Mouse (Mus musculus) heart, postnatal 10 days (tissue): ENCODE data around the gene Tmem243. TPM values are rescaled to one million over a fixed set of nuclear protein-coding genes. Genes with fewer than 3 reads are reported as not detected.
A peak's percentile ranks its signal among the peaks of the same experiment; 100 is the strongest.

Source experiments
- DNase-seq, 2 experiments: peaks; one replicate each; pipeline ENCODE4 v3.0.0; 2021
- intact Hi-C: fragments of 180-260 bp; cut with DNase I; formaldehyde crosslinking; loops from one replicate; pipeline ENCODE4 v1.15.1; 2025
- total RNA-seq, 2 experiments: library from RNA; stranded (reverse); gene quantifications; 2 replicates each; pipeline ENCODE4 v1.2.3; 2021

Tmem243 gene
- total RNA-seq, result 1 to 10 TPM; 7.2 to 8.9 TPM

DNA sequence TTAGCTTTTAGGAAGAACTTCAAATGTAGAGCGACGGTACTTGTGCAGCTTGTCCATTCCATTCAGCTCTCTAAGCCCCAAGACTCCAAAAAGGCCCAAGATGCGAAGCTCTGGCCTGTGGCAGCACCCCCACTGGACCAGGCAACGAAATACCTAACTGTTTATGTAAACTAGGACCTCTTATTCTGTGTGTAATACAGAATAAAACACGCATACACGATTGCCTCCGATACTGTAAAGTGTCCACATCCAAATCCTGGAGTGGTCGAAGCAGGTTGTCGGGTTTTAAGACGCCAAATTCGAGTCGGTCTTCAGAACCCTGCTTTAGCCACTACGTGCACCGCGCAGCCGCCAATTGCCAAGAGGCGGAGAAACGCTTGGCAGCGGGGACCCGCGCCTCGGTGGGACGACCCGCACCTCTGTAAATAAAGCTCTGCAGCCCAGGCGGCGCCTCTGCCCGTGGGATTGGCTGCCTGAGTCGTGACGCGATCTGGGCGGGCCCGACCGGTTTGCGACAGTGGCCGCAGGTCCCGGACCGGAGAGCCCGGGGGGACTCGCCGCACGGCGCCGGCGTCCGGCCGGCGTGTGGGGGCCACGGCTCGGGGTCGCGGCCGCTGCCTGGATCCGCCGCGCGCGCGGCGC lies at the start of gene Tmem243:
Gene Tmem243 (plus strand): TSS at position 462 of the 642 bp plus-strand sequence.
- peak; percentile 91 to 93 for DNase-seq
- intact Hi-C loops, result loop anchor here (2.0 to 5.0 kb wide), 2 partner anchors 60 to 103 kb away; partner anchors contain the start of genes Crot and Dmtf1

DNA sequence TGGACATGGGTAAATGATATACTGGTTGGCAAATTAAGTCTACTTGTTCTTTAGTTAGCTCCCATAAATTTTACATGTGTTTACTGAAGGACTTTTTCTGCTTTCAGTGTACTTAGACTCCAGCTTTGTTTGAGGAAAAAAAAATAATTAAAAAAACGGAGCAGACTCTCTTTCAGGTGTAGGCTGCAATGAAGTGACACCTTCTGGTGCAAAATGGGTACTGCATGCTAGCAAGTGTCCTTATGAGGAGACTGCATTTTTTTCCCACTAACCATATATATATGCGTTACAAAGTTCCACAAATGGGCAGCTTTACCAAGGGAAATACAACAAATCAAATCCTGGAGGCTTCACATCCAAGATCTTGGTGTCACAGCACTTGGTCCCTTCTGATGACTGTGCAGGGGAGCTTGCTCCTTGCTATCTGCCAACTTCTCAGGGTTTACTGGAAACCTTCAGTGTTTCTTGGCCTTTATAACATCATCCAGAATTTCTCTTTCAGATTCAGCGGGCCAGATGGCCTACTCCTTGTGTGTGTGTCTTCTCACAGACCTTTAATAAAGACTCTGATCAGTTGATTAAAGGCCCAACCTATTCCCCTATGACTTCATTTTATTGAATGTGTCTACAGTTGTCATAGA lies 44.3 kb upstream of the Tmem243 start:
- DNase-seq, result peak; percentile 68 to 78
- intact Hi-C loops, result loop anchor here (10.0 kb wide), 3 partner anchors 111 to 571 kb away; no protein-coding TSS in a partner anchor

DNA sequence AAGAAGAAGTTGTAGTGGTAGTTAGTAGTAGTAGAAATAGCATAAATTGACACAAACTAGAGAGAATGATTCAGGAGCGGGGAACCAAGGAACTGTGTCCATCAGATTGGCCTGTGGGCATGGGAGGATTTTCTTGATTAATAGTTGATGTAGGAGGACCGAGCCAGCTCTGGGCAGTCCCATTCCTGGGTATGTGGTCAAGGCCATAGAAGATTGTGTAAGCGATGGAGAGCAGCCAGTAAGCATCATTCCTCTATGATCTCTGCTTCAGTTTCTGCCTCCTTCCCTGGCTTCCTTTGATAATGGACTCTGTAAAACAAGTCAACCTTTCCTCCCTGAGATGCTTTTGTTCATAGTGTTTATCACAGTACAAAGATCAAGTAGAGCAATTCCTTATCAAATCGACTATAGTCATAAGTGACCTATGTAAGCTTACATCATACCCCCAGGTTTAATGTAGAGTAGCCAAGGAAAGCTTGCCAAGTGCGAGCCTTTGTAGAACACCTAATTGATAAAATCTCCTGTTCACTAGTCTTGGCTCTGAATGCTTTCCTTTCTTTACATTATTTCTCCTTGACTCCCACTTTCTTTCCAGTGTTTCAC lies 43.1 kb upstream of the Tmem243 start:
- intact Hi-C loops, result loop anchor here (10.0 kb wide), 3 partner anchors 113 to 573 kb away; no protein-coding TSS in a partner anchor
- no peak for DNase-seq

DNA sequence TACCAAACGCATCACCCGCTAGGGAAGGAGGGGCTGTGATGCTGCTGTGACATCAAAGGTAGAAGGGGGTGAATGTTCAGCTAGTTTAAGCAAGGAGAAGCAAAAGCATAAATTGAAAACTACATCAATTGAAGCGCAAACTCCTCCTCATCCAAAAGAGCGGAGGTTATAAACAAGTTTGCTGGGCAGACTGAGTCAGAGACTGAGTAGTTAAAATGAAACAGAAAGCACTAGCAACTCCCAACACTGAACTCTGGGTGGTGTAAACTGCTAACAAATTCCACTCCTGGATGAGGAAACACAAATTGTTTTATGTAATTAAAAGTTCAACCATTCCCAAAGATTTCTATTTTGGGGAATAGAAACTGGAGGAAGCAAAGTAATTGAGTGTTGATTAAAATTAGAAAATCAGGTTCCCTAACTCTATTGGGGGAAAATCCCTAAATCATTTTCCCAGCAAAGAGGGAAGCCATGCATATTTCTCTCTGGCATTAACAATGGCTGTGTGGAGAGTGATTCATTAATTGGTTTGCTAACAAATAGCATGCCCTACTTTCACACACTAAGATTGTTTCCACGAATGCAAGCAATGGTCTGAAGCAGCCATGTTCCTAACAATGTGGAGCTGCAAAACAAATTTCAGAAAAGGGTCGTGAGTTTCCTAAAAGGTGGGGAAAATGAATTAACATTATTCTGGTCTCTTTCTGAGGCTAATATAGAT lies 41.0 kb upstream of the Tmem243 start:
- no peak for DNase-seq
- intact Hi-C loops, result loop anchor here (10.0 kb wide), 4 partner anchors 115 to 575 kb away; no protein-coding TSS in a partner anchor

DNA sequence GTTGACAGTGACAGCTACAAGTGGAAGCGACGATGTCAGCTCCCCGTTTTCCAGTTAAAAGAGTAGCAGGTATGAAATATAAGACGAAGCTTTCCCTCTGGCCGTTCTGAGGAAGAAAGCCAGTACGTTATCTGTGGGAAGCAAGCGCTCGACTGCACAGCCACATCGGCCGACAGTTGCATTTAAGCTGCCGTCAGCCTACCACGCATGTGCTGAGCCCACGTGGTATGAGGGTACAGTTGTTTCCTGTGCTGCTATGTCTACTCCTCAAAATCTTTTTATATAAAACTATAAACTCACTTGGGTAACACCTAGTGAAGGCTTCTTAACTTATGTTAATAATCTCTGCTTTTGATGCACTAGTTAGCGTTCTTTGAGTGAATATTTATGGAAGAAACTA lies 40.2 kb upstream of the Tmem243 start:
- no peak for DNase-seq
- intact Hi-C loops, result loop anchor here (10.0 kb wide), 1 partner anchor 365 kb away; no protein-coding TSS in a partner anchor

DNA sequence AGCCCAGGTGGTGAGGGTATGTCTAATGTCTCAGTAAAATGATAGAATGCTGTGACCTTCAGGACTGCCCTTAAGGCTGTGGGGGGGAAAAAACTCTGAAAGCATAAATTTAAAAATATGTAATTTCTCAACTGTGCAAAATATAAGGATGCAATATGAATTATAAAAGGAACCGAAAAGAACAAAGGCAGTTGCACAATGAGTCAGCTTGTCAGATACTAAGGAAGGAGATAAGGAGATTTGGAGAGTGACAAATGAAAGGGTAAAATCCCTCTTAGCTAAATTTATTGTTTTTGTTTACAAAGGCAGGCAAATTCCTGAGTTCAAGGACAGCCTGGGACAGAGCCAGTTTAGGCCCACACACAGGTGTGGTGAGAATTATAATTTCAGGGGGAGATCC lies 36.3 kb upstream of the Tmem243 start:
- no peak for DNase-seq
- intact Hi-C loops, result loop anchor here (10.0 kb wide), 1 partner anchor 361 kb away; no protein-coding TSS in a partner anchor

DNA sequence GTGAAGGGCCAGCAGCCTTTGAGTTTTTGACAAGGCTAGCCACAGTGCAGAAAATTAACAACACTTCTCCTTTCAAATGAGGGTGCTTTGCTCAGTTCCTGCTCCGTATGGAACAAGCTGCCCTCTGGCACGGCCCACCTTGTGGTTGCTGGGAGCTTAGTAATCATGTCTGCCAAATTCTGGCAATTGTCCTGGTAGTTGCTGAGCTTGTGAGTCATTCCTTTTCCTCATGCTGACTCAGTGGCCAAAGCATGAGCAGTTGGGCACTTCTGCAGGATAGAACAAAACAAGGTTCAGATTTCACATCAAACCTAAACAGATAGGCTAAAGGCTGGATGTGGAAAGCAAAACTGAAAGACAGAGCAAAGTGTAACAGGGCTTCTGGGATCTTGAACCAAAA lies 31.6 kb upstream of the Tmem243 start:
- intact Hi-C loops, result loop anchor here (10.0 kb wide), 1 partner anchor 356 kb away; no protein-coding TSS in a partner anchor
- DNase-seq, result peak; percentile 43 to 51

DNA sequence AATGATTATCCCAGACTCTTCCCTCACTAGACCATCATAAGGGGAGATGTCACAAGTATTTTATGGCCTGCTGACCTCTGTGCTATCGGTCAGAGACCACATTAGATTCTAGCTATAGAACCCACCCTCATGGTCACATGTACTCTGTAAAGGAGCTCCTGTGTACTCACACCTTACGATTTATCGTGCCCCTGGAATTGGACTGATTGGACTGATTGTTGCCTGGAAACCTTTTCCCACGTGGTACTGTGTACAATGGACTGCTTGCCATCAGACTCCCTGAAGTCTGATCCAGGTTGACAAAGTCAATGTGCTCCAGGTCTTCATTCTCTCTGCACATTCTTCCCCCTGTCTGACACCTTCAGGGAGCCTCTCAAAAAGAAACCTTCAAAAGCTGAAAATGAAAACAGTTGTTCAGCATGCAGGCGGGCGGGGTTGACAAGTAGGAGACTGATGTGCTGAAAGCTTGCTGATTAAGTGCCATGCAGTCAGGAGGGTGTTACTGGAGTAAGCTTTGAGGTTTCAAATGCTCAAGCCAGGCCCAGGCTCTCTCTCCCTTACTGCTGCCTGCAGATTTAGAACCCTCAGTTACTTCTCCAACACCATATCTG lies 30.8 kb upstream of the Tmem243 start:
- no peak for DNase-seq
- intact Hi-C loops, result loop anchor here (10.0 kb wide), 1 partner anchor 355 kb away; no protein-coding TSS in a partner anchor

DNA sequence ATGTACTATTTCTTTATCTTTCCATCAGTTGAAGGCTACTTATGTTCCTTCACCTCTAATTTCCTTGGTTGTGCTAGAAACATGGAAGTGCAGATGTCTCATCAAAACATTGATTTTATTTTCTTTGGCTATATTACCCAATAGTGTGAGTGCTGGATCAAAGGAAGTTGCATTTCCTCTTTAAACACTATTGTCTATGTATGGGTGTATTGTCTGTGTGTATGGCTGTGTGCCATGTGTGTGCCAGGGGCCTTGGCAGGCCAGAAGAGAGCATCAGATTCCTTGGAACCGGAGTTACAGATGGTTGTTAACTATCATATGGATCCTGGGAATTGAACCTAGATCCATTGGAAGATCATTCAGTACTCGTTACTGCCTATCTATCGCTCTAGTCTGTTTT lies 29.1 kb upstream of the Tmem243 start:
- DNase-seq, result no peak
- intact Hi-C loops, result no loop called here

DNA sequence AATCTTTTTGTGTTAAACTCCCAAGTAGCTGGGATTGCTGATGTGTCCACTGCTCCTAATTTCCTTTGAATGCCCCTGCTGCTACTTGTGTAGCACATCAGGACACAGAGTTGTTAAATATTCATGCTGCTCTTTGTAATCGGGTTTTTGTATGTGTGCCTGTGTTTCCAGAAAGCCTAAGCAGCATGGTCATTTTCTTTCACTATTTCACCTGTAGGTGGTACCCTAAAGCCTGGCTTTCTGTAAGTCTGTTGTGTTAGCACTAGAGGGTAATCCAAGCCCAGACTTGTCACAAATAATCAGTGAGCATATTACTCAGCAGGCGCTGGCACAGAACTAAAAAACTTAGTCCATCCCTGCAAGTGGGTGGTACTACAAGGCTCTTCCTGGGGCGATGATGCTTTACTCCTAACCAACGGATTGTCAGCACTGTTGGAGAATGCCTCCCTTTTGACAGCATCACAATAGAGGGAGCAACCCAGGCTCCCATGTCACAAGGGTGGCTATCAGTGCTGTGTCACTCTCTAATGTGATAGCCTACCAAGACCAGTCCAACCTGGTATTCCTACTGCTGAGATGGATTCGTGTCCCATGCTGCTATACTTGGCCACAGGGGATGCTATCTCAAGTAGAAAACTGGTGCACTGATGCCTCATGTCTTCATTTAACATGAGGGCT lies 27.2 kb upstream of the Tmem243 start:
- peak in 1 of 2 experiments; percentile 11 for DNase-seq
- intact Hi-C loops, result no loop called here

DNA sequence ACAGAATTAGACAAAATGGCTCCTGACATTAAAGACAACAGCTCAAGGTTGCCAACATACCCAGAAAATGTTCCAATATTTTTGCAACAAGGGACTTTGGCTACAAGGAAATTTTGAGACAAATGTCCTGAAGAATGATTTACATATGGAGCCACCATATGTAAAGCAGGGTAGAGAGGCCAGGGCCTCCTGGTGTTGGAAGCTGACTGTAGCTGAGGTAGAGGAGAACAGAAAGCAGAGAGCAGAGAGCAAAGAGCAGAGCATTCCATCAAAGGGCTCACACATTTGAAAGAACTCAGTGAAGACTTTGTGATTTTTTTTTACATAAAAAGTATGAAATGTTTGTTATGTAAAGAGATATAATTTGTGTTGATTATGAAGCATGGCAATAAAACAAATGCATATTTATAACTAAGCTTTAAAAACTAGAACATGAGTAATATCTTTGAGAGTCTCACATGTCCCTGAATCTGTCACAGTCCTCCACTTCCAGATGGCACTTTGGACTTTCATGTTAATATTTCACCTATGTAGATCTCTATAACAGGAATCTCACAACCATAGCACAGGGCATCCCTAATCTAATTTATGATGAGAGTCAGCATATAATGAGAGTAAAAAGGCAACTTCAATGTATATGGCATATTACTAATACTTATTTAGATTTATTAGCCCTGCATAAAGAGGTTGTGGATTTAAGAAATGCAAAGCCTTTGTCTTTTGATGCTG lies 20.5 kb upstream of the Tmem243 start:
- intact Hi-C loops, result no loop called here
- DNase-seq, result no peak

DNA sequence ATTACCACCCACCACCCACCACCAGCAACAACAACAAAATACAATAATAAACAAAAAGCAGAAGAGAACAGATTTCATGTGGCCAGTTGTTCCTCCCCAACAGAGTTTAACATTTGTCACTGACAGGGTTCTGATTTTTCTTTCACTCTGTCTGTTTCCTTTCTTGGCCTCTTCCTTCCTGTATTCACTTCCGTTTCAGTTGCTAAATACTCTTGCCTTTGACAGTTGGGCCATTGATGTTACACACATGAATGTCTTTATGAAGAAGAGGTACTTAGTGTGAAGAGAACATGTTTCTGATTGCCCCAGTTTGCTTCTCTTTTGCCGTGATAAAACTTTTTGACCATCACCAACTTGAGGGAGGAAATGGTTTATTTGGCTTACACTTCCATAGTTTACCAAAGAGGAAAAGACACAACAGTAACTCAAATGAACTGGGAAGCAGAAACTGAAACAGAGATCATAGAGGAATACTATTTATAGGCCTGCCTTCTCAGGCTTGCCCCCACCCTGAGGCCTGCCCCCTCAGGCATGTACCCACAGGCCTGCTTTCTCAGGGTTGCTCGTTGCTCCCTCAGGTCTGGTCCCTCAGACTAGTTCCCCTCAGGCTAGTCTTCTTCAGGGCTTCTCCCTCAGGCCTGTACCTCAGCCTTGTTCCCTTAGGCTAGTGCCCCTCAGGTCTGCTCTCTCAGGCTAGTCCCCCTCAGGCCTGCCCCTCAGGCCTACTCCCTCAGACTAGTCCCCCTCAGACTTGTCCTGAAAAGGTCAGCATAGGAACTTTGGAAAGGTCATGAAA lies 13.3 kb upstream of the Tmem243 start:
- intact Hi-C loops, result no loop called here
- no peak for DNase-seq

DNA sequence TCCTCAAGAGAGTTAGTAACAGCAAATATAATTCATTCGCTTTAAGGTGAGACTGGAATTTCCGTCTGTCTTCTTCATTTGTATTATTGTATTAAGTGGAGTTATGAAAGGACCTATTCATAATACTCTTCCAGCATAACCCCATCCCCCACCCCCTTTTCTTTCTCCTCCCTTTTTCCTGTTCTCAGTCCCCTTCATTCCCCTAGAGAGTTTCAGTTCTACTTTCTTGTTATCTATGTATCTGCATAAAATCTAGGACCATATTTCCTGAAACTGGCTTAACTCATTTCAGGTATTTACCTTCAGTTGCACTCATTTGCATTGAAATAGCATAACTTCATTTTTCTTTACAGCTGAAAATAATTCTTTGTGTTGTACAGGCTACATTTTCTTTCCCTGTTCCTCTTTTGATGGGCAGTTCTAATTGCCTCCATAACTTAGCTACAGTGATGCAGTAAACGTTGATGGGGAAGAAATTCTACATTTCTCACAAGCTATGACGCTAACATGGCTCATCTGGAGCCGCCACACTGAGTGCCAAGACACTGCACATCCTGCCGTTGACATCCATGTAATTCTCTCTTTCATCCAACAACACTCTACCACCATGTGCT lies 9.9 kb upstream of the Tmem243 start:
- DNase-seq, result no peak
- intact Hi-C loops, result no loop called here

DNA sequence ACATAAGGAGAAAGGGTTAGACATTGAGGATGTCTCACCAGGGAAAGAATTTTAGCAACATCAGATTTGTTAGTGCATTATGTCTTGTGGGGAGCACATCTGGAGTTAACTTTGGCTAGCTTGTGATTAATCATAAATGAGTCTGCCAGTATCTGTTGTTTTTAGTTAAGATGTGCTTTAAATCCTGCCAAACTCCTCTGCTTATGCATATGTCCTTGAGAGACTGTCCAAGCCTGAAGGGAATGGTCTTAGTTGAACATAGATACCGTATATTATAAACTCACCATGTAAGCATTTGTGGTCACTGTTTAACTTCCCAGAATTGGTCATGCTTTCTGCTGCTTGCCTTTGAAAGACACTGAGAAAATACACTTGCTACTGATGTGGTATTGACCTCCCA lies 7.8 kb upstream of the Tmem243 start:
- no peak for DNase-seq

DNA sequence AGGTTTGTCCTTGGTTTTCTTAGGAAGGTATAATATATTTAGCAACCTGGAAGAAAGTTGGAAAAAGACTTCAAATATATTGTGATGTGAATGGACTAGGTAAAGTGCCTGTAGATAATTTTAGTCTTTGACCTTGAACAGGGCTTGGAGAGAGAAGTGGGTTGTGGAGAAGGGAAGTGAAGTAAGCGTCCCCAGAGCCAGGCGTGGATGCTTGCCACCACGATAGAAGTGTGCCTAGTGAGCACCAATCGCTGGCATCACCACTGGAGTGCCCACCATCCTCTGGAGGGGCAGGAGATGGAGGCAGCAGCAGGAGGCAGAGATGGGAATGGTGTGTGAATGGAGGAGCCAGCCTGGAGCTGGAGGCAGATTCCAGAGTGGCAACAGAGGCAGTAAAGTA lies 7.0 kb upstream of the Tmem243 start:
- intact Hi-C loops, result no loop called here

More for the DNA sequence above, 7.8 kb upstream of the Tmem243 start:
- intact Hi-C loops, result no loop called here

DNA sequence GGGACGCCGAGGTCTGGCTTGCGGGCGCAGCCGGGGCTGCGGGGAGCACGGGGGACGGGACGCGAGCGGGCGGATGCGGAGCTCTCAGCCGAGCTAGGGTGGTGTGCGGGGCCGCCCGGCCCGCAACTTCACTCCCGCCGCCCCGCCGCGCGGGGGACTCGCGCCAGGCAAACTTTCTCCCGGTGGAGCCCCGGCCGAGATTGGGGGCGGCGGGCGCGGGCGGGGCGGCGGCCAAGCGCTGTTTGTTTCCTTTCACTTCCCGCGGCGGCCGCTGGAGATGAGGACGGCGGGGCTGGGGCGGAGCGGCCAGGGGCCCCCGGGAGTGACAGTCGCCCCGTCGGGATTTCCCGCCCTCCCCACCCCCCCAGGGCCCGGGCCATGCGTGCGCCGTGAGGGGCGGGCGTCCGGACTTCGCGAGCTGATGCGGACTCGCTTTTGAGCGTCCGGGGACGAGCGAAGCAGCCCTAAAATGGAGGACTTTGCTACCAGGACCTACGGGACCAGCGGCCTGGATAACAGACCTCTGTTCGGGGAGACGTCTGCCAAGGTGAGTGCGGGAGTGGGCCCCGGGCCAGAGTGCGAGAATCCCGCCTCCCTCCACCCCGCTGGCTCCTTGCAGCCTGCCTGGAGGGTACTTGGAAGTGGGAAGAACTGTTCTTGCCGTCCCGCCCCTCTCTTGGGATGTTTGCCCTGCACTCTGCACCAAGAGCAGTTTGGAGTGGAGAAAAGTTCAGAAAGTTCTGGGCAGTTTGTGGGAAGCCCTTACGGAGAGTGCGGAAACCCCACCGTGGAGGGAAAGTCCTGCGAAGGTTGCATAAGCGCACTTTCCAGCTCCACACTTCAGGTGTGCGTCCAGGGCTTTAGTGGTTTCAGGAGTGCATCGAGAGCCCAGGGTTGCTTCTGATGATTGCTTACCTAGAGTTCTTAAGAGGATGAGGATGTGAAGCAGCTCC lies 657 bp downstream of the Tmem243 start:
- intact Hi-C loops, result loop anchor here (2.0 to 5.0 kb wide), 2 partner anchors 60 to 104 kb away; partner anchors contain the start of genes Crot and Dmtf1
- DNase-seq, result peak; percentile 64 to 72

More for the DNA sequence above, 7.0 kb upstream of the Tmem243 start:
- DNase-seq, result no peak

DNA sequence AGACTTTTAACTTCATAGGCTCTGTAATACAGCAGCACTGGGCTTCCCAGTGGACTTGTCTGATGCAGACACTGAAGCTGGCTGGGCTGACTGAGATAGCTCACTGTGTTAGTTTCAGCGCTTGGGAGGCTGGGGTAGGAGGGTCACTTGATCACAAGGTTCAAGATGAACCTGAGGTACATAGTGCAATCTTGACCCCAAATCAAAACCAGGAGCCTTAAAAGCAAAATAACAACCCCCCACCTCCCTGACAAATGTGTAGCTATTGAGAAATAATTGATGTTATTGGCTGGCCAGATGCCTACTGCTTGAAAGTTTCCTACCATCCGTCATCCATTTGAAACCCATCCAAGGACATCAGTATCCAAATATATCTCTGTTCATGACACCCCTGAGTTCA lies 2.2 kb downstream of the Tmem243 start:
- intact Hi-C loops, result loop anchor here (5.0 kb wide), 1 partner anchor 105 kb away; the partner anchor contains the start of gene Crot
- no peak for DNase-seq
